Mouse (Mus musculus) liver, embryonic 13.5 days (tissue): Measurements from ENCODE around the gene Chrm1. TPM values are rescaled to one million over a fixed set of nuclear protein-coding genes. Genes with fewer than 3 reads are reported as not detected.
"Not testable (repeated sequence)": the region's sequence is repeated elsewhere in the genome, so short reads cannot be mapped to it uniquely, and the experiment has no call there.

ENCODE experiments used
- ATAC-seq: fragments of 200-750 bp; cut with Nextera tagmentation; 2 replicates; pipeline ENCODE4 v1.8.0; 2017; ENCODE audit warnings: low read depth, mild to moderate bottlenecking, moderate number of reproducible peaks, moderate library complexity
- DNase-seq: peaks from one replicate; pipeline ENCODE4 v3.0.0; 2022
- H3K27ac ChIP-seq: fragments of 300-500 bp; sonication (generic); 2 replicates; pipeline ENCODE4 v1.5.1; 2015; ENCODE audit warnings: moderate library complexity, mild to moderate bottlenecking, inconsistent platforms
- H3K27me3 ChIP-seq: fragments of 300-500 bp; sonication (generic); 2 replicates; pipeline ENCODE4 v1.6.1; 2015; ENCODE audit warnings: mild to moderate bottlenecking, inconsistent platforms
- H3K36me3 ChIP-seq: fragments of 300-500 bp; sonication (generic); 2 replicates; pipeline ENCODE4 v1.6.1; 2015; ENCODE audit warnings: mild to moderate bottlenecking, inconsistent platforms
- H3K4me1 ChIP-seq: fragments of 300-500 bp; sonication (generic); replicated peaks from 2 replicates; pipeline ENCODE4 v1.6.1; 2015; ENCODE audit warnings: inconsistent platforms
- H3K4me2 ChIP-seq: fragments of 300-500 bp; sonication (generic); 2 replicates; pipeline ENCODE4 v1.6.1; 2015; ENCODE audit warnings: inconsistent platforms, mild to moderate bottlenecking, moderate library complexity
- H3K4me3 ChIP-seq: fragments of 300-500 bp; sonication (generic); replicated peaks from 2 replicates; pipeline ENCODE4 v1.5.1; 2015; ENCODE audit warnings: mild to moderate bottlenecking, inconsistent platforms
- H3K9ac ChIP-seq: fragments of 300-500 bp; sonication (generic); 2 replicates; pipeline ENCODE4 v1.6.1; 2015; ENCODE audit warnings: mild to moderate bottlenecking, inconsistent platforms
- H3K9me3 ChIP-seq: fragments of 300-500 bp; sonication (generic); replicated peaks from 2 replicates; pipeline ENCODE4 v1.6.1; 2016; ENCODE audit warnings: inconsistent platforms
- WGBS: fragments of 180-500 bp; shearing (Covaris S2); methylation state at CpG from one replicate; pipeline ENCODE4 v1.1.7; 2015; ENCODE audit not compliant: insufficient replicate concordance; 5-methylcytosine and 5-hydroxymethylcytosine counted together
- polyA plus RNA-seq: library from polyadenylated mRNA; unstranded; fragments of >200 nt; fragmentation: Nextera tagmentation; extraction: Ambion mirVana; gene quantifications from 2 replicates; pipeline ENCODE4 v1.2.1, GENCODE M21; 2015

The Chrm1 gene
- polyA plus RNA-seq, 1 experiment from 2014 or later, result not detected

- not testable (repeated sequence) for H3K4me2 ChIP-seq, H3K4me3 ChIP-seq, ATAC-seq, H3K9ac ChIP-seq, H3K9me3 ChIP-seq, H3K27me3 ChIP-seq, DNase-seq
- Histone ChIP-seq H3K4me1 (peaks cover 27% of the 10 kb centered on the region), H3K27ac (0 out of 2 replicates have a peak overlapping the region, but pooled peaks have one; percentile 18), H3K36me3 (peaks cover 32% of the 10 kb centered on the region)
- WGBS, result 46% methylated on average over 3 of the region's 3 CpGs
Measured at GRCm38 (mm10) chr19:8728335-8729099, 64.9 kb downstream of the Chrm1 start.

Other genes starting within 250 kb of the Chrm1 start
- 1.3 and 1.6 TPM in 2 replicates for gene Slc22a8, start 72.5 kb upstream of the Chrm1 start, polyA plus RNA-seq
- not detected in 2 replicates for gene Slc22a6, start 45.8 kb upstream of the Chrm1 start, polyA plus RNA-seq
- 118 and 128 TPM in 2 replicates for gene Slc3a2, start 59.6 kb downstream of the Chrm1 start, polyA plus RNA-seq
- gene Wdr74, start 72.0 kb downstream of the Chrm1 start, polyA plus RNA-seq, result 80.8 and 81.6 TPM in 2 replicates
- gene 1700092M07Rik, start 76.9 kb downstream of the Chrm1 start, polyA plus RNA-seq, result 0.81 and 1.3 TPM in 2 replicates
- gene Stx5a, start 77.6 kb downstream of the Chrm1 start, polyA plus RNA-seq, result 48.2 and 51.9 TPM in 2 replicates
- gene Nxf1, start 93.3 kb downstream of the Chrm1 start, polyA plus RNA-seq, result 93.3 and 104 TPM in 2 replicates
- 66.1 and 74.2 TPM in 2 replicates for gene Tmem223, start 107.2 kb downstream of the Chrm1 start, polyA plus RNA-seq
- 93.6 and 97.1 TPM in 2 replicates for gene Tmem179b, start 110.7 kb downstream of the Chrm1 start, polyA plus RNA-seq
- 16.6 and 17.2 TPM in 2 replicates for gene Taf6l, start 122.6 kb downstream of the Chrm1 start, polyA plus RNA-seq
- gene Polr2g, start 134.8 kb downstream of the Chrm1 start, polyA plus RNA-seq, result 105 and 110 TPM in 2 replicates
- gene Zbtb3, start 138.8 kb downstream of the Chrm1 start, polyA plus RNA-seq, result 1.5 TPM in 2 replicates
- 25.1 and 27.4 TPM in 2 replicates for gene Ttc9c, start 155.5 kb downstream of the Chrm1 start, polyA plus RNA-seq
- 2.8 and 3.0 TPM in 2 replicates for gene Hnrnpul2, start 156.2 kb downstream of the Chrm1 start, polyA plus RNA-seq
- not detected in 2 replicates for gene AC129217.1, start 166.0 kb downstream of the Chrm1 start, polyA plus RNA-seq
- gene Bscl2, start 173.7 kb downstream of the Chrm1 start, polyA plus RNA-seq, result 33.8 and 37.2 TPM in 2 replicates
- gene Gng3, start 175.4 kb downstream of the Chrm1 start, polyA plus RNA-seq, result 0.52 and 0.73 TPM in 2 replicates
- gene Lrrn4cl, start 187.0 kb downstream of the Chrm1 start, polyA plus RNA-seq, result 0.05 and 0.18 TPM in 2 replicates
- gene Ubxn1, start 207.7 kb downstream of the Chrm1 start, polyA plus RNA-seq, result 112 and 125 TPM in 2 replicates
- gene Uqcc3, start 217.1 kb downstream of the Chrm1 start, polyA plus RNA-seq, result 37.8 and 38.5 TPM in 2 replicates
- 81.2 and 113 TPM in 2 replicates for gene Lbhd1, start 219.9 kb downstream of the Chrm1 start, polyA plus RNA-seq
- gene Gm49403, start 220.1 kb downstream of the Chrm1 start, polyA plus RNA-seq, result not detected in 2 replicates
- 89.5 and 92.3 TPM in 2 replicates for gene 1810009A15Rik, start 225.1 kb downstream of the Chrm1 start, polyA plus RNA-seq
- not detected in 2 replicates for gene Gm49416, start 225.1 kb downstream of the Chrm1 start, polyA plus RNA-seq
- 26.1 and 26.5 TPM in 2 replicates for gene Ints5, start 229.2 kb downstream of the Chrm1 start, polyA plus RNA-seq
- 41.4 and 52.7 TPM in 2 replicates for gene Ganab, start 234.3 kb downstream of the Chrm1 start, polyA plus RNA-seq